Mouse (Mus musculus) kidney, postnatal 25 days (tissue): ENCODE results near the gene Nup62.
A peak's percentile ranks its signal among the peaks of the same experiment; 100 is the strongest.

ENCODE experiments used
- DNase-seq, 2 experiments: peaks; one replicate each; pipeline ENCODE4 v3.0.0; 2021; ENCODE audit warnings: mixed read lengths in 2 of 2

Nup62 gene

GRCm38 (mm10) chr7:44819391-44819790 lies 3.5 kb downstream of the Nup62 start:
- peak in 1 of 2 experiments; percentile 4 for DNase-seq

- DNase-seq, result peak in 1 of 2 experiments; percentile 36
These were observed 4.0 kb downstream of the Nup62 start for GRCm38 (mm10) chr7:44819863-44820262.

- peak in 1 of 2 experiments; percentile 5 for DNase-seq
These were observed 4.6 kb downstream of the Nup62 start for GRCm38 (mm10) chr7:44820525-44820924.

GRCm38 (mm10) chr7:44821666-44822448 lies 6.0 kb downstream of the Nup62 start:
- peak; percentile 1 to 20 for DNase-seq

- DNase-seq, result peak in 1 of 2 experiments; percentile 5
These were observed 7.5 kb downstream of the Nup62 start for GRCm38 (mm10) chr7:44823409-44823808.

GRCm38 (mm10) chr7:44824872-44825271 lies 9.0 kb downstream of the Nup62 start:
- peak; percentile 78 to 90 for DNase-seq

- no peak for DNase-seq
These were observed 10.9 kb downstream of the Nup62 start for GRCm38 (mm10) chr7:44826771-44827170.

GRCm38 (mm10) chr7:44828706-44829105 lies 12.8 kb downstream of the Nup62 start:
- no peak for DNase-seq

- no peak for DNase-seq
These were observed 16.9 kb downstream of the Nup62 start for GRCm38 (mm10) chr7:44832763-44833162.

GRCm38 (mm10) chr7:44835373-44836015 lies 19.6 kb downstream of the Nup62 start:
- DNase-seq, result no peak

GRCm38 (mm10) chr7:44836016-44836404 lies 20.1 kb downstream of the Nup62 start:
- peak in 1 of 2 experiments; percentile 57 for DNase-seq

GRCm38 (mm10) chr7:44836423-44837053 lies 20.6 kb downstream of the Nup62 start:
- no peak for DNase-seq

- DNase-seq, result no peak
These were observed 22.2 kb downstream of the Nup62 start for GRCm38 (mm10) chr7:44838073-44838472.

- DNase-seq, result peak in 1 of 2 experiments; percentile 51
These were observed 23.2 kb downstream of the Nup62 start for GRCm38 (mm10) chr7:44839171-44839490.

- peak; percentile 33 to 60 for DNase-seq
These were observed 23.8 kb downstream of the Nup62 start for GRCm38 (mm10) chr7:44839491-44840191.

GRCm38 (mm10) chr7:44840426-44840825 lies 24.5 kb downstream of the Nup62 start:
- DNase-seq, result peak in 1 of 2 experiments; percentile 41

- no peak for DNase-seq
These were observed 26.1 kb downstream of the Nup62 start for GRCm38 (mm10) chr7:44841825-44842463.

- DNase-seq, result peak in 1 of 2 experiments; percentile 36
These were observed 29.1 kb downstream of the Nup62 start for GRCm38 (mm10) chr7:44845006-44845405.

GRCm38 (mm10) chr7:44846804-44847203 lies 30.9 kb downstream of the Nup62 start:
- peak in 1 of 2 experiments; percentile 42 for DNase-seq

GRCm38 (mm10) chr7:44847772-44848171 lies 31.9 kb downstream of the Nup62 start:
- DNase-seq, result no peak

GRCm38 (mm10) chr7:44848561-44849415 lies 32.9 kb downstream of the Nup62 start, which contains the start of the genes Akt1s1 and Tbc1d17:
Gene Akt1s1, plus strand, starts transcription at chr7:44848991.
Gene Tbc1d17, minus strand, starts transcription at chr7:44849079.
- DNase-seq, result peak; percentile 98 to 99
